Mouse (Mus musculus): ENCODE results near the gene Trpv3.

Trpv3 gene

GRCm38 (mm10) chr11:73267267-73267666 is at the start of gene Trpv3:
Gene Trpv3, plus strand, starts transcription at chr11:73267388.
- no peak for DNase-seq (ENCODE audit: low read depth, low spot score)

- DNase-seq (ENCODE audit: low read depth, low spot score) = no peak
Measured at GRCm38 (mm10) chr11:73219671-73220070, 47.5 kb upstream of the Trpv3 start.

DNA sequence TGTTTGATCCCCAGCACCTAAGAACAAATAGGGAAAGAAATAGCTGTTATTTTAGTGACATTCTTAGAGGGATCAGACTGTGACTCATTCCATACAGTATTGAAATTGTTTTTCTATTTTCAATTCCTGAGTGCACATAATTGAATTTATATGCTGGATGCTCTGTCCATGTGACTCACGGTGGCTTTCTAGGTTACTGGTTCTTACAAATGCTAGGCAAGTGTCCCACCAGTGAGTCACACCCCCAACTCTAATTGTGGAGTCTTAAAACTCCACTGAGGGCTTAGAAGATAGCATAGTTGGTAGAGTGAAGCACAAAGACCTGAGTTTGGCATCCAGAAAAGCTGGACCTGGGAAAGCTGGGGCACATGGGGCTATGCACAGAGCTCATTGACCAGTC is 46.5 kb upstream of the Trpv3 start:
- peak; percentile 9 for DNase-seq (ENCODE audit: low read depth, low spot score)

DNA sequence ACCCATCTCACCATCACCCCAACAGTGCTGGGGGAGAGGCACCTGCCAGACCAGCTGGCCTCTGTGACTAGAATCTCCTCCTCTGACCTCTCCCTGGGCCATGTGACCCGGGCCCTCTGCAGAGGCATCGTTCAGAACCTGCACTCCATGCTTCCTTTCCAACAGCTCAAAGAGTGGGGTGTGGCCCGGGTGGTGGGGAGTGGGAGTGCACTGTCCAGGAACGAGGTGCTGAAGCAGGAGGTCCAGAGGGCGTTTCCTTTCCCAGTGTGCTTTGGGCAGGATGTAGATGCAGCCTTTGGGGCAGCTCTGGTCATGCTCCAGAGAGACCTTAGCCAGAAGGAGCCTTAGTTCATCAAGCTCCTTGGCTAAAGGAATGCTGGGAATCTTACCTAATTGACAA is 44.3 kb upstream of the Trpv3 start:
- no peak for DNase-seq (ENCODE audit: low read depth, low spot score)

DNA sequence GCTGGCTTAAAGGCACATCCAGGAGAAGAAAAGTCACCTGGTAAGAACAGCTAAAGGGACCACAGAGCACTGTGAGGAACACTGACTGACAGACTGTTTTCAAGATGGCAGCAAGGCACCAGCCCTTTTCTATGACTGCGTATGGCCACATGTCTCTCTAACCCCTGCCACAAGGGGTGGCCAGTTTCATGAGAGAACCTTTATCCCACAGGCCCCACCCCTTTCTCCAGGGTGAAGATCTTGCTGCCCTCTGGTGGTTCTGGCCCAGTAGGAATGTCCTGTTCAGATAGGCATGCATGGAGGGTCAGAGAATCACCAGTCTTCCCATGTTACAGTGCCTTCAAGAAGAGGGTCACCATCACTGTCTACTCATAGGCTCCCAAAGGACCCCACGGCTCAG is 43.2 kb upstream of the Trpv3 start:
- DNase-seq (ENCODE audit: low read depth, low spot score) = peak; percentile 37

DNA sequence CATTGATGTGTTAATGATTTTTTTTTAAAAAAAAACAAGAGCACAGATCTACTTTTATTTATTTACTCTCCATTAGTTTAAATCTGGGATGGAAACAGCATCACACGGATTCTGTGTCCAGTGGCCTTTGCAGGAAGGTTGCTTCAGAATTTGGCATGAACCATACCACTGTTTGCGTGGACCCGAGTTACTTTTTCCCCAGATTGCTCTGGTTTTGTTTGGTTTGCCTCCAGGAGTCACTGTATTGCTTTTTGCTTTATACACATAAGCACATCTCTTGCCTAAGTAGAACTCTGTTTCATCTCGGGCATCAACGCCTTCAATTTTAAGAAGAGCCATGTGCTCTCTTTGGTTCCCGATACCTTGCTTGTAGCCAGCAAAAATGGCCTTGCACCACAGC is 41.3 kb upstream of the Trpv3 start:
- DNase-seq (ENCODE audit: low read depth, low spot score) = no peak

DNA sequence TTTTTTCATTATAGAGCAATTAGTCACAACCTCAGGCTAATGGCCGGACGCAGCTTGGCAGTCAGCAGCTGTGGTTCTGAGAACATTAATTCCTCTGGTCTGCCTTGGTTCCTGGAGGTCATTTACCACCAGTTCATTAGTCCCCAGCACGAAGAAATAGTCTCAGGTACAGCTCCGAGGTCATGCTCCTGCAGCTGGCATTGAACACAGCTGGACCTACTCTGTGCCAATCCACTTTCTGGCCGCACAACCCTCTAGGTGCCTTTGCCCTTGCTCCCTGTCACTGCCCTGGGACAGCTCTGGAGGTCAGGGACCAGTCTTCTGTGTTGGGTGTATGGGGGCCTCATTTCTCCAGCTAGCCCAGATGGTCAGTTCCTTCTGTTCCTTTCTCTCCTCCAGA is 38.3 kb upstream of the Trpv3 start:
- no peak for DNase-seq (ENCODE audit: low read depth, low spot score)

- DNase-seq (ENCODE audit: low read depth, low spot score) = no peak
Measured at GRCm38 (mm10) chr11:73230081-73230480, 37.1 kb upstream of the Trpv3 start.

DNA sequence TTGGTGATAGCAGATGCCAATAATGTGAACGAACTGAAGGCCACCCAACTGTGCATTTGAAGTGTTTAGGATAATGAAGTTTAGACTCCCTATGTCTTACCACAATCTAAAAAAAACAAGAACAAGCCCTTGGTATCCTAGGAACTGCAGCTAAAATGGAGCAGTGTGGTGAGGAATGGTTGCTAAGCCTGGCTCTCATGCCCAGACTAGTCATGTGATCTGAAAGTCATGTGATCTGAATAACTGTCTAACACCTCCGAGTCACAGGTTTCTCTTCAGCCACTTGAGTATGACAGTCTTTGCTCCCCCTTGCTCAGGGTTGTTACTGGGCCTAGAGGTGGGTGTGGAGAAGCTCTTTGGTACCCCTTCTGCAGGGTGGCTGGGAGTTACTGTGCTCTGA is 34.7 kb upstream of the Trpv3 start:
- DNase-seq (ENCODE audit: low read depth, low spot score) = peak; percentile 21

DNA sequence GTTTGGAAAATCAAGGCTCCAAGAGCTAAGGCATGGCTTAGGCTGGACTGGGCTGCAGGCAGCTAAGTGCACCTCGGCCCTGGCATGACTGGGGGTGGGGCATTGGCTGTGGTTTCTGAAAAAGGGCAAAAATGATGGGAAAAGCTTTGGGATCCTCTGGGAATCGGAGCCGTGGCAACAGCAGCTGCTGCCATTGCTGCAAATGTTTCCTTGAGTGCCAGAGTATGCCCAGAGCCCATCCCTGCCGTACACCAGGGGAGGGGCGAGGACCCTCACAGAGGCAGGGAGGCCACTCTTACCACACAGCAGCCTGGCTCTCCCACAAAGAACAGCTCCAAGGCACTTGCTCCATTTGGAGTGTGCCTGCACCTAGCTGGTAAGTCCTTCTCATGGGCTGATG is 33.2 kb upstream of the Trpv3 start, which contains the start of gene Trpv1:
Gene Trpv1, plus strand, starts transcription at position 301 of the 400 bp plus-strand sequence.
- no peak for DNase-seq (ENCODE audit: low read depth, low spot score)

DNA sequence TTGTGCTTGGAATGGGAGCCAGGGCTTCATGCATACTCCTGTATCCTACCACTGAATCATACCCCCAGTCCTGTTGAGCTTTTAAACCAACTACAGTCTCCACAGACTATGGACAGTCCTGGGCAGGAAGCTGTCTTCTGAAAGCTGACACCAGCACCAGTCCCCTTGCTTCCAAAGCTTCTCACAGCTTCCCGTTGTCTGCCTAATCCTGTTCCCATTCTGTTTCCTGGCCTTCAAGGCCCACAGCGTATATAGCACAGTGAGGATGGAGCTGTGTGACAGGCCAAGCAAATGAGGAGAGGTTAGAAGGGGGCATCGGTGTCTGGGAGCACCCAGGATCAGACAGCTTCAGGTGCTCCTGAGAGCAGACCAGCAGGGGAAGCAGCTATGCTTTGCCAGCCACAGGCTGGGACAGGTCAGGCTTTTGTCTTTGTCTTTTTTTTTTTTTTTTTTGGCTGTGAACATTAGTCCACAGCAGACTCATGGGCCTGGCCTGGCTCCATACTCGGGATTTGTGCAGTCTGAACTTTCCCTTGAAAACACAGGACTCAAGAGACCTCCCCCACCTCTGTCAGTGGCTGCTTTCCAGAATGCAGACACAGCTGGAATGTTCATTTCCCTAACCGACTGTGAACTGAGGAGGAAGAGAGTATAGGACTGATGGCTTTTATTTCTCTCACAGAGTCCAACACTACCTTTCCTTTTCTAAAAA is 31.0 kb upstream of the Trpv3 start:
- peak; percentile 15 for DNase-seq (ENCODE audit: low read depth, low spot score)

DNA sequence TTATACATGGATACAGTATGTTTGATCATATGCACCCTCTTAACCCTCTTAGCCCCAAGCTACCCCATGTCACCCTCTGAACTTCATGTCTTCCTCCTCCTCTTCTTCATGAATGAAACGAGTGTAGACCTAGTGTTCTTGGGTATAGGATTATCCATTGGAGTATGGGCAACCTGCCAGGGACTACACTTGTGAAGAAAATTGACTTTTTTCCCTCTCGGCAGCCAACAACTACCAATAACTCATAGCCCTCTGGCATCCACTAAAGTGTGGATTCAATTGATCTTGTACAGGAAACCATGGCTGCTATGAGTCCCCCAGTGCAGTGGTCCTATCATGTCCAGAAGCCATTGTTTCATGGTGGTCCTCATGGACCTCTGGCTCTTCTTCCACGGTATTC is 30.5 kb upstream of the Trpv3 start:
- no peak for DNase-seq (ENCODE audit: low read depth, low spot score)

DNA sequence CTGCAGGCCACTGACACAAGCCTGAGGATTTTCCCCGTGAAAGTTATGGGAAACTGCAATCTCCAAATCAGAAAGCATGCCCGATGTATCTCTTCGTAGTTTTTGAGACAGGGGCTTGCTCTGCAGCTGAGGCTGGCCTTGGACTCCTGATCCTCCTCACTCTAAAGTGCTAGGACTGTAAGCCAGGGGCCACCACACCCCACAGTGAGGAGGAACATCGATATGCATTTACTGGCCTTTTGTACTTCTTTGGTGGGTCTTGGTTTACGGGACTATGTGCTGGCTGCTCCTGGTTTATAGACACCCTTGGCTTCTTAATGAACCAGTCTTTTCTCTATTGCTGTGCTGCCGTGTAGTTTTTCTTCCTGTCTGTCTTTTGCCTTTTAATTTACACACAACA is 25.0 kb upstream of the Trpv3 start:
- DNase-seq (ENCODE audit: low read depth, low spot score) = no peak

- DNase-seq (ENCODE audit: low read depth, low spot score) = no peak
Measured at GRCm38 (mm10) chr11:73242777-73243176, 24.4 kb upstream of the Trpv3 start.

- no peak for DNase-seq (ENCODE audit: low read depth, low spot score)
Measured at GRCm38 (mm10) chr11:73257362-73257945, 9.7 kb upstream of the Trpv3 start.

DNA sequence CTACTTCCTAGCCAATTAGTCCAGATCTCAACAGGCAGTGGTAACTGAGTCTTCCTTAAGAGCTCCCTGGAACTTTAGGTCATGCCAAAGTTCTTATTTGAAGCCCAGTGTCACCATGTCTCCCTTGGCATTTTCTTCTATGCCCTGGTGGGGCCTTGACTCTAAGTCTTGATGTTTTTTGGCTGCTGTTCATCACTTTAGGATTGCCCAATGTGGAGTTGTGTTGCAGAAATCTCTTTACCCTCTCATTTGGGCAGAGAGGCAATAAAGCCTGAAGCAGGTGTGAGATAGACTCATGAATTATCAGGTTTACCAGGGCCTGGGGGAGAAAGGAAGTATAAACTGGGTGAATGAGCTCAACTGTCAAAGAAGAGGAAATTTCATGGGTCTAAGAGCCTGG is 8.5 kb upstream of the Trpv3 start:
- no peak for DNase-seq (ENCODE audit: low read depth, low spot score)

DNA sequence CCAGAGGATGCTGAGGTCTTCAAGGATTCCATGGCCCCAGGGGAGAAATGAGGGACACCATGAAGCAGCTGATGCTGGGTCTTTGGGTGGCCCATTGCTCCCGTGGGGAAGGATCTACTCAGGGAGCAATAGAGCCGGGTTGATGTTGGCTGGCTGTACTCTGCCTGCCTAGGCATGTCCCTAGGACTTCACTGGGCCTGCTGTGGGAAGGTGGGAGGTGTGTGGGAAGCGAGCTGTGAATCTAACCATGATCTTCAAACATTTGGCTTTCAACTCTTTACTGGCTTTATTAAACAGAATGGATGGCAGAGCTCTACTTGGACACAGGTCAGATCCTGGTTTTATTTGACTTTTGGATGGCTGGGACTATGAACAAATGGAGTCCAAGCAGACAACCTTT is 6.7 kb upstream of the Trpv3 start:
- DNase-seq (ENCODE audit: low read depth, low spot score) = no peak

- DNase-seq (ENCODE audit: low read depth, low spot score) = no peak
Measured at GRCm38 (mm10) chr11:73261385-73261784, 5.8 kb upstream of the Trpv3 start.

GRCm38 (mm10) chr11:73274821-73275220 is 7.6 kb downstream of the Trpv3 start:
- no peak for DNase-seq (ENCODE audit: low read depth, low spot score)

GRCm38 (mm10) chr11:73280710-73281109 is 13.5 kb downstream of the Trpv3 start:
- no peak for DNase-seq (ENCODE audit: low read depth, low spot score)

DNA sequence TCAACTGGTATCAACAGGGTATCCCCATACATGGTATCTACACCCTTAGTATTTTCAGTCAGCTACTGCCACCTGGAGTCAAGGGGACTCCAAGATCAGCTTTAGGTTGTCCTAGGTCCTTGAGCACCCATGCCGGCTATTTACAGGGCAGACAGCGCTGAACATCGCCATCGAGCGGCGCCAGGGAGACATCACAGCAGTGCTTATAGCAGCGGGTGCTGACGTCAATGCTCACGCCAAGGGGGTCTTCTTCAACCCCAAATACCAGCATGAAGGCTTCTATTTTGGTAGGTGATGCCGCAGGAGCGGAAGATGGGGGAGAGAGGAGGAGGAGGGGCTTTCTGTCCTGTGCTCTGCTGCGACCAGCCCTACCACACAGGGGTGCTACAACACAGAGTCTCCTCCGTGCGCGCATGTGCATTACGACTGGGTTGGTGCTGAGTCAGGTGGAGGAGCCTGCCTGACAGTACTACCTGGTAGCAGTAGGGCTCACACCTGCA is 14.4 kb downstream of the Trpv3 start:
- DNase-seq (ENCODE audit: low read depth, low spot score) = peak; percentile 93

GRCm38 (mm10) chr11:73283369-73283768 is 16.2 kb downstream of the Trpv3 start:
- peak; percentile 60 for DNase-seq (ENCODE audit: low read depth, low spot score)

GRCm38 (mm10) chr11:73283926-73284325 is 16.7 kb downstream of the Trpv3 start:
- DNase-seq (ENCODE audit: low read depth, low spot score) = no peak
